Mouse (Mus musculus) CH12.LX (cell line): ENCODE results near the gene Nexn.

Experiments used
- ELF1 ChIP-seq: IDR thresholded peaks from 2 replicates; pipeline ENCODE4 v1.6.1; 2014; ENCODE audit warnings: low read depth, mild to moderate bottlenecking, inconsistent platforms, low read length, improper control_type of control experiment
- ZC3H11A ChIP-seq: IDR thresholded peaks from 2 replicates; pipeline ENCODE4 v1.6.1; 2012; ENCODE audit warnings: low read depth, mild to moderate bottlenecking, inconsistent platforms, low read length, improper control_type of control experiment

DNA sequence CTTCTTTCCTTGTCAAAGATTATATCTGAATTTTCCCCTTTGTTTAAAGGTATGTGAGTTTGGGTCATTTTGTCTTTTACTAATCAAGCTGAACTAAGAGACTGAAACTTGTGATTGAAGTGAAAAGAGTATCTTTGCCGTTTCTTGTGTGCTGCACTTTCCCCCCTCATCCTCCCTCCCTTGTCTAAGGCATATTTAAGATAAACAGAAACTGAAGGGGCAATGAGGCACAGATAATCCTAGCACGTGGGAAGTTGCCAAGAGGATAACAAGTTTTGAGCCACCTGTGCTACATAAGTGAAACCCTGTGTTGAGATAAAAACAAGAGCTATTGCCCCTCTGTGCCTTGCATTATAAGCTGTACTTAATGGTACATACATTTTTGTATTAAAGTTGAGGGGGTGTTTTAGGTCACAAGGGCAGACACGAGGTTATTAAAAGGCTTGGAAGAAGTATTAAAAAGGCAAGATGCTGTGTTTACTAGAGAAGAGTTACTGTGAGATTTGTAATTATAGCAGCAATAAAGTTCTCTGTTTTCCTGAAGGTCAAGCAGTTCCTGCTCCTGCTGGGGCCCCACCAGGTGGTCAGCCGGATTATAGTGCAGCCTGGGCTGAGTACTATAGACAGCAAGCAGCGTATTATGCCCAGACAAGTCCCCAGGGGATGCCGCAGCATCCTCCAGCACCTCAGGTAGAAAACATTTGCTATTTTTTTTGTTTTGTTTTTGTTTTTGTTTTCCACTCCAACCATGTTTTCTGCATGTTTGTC, 34.6 kb downstream of the Nexn start:
- TF ChIP-seq ZC3H11A: no peak
- no peak for TF ChIP-seq ELF1
